Mouse (Mus musculus): ENCODE measurements around the gene Olfm2. TPM values are rescaled to one million over a fixed set of nuclear protein-coding genes. Genes with fewer than 3 reads are reported as not detected.

Gene Olfm2
- 100 to 1,000 TPM; 205 to 210 TPM for total RNA-seq (2021)
- long read RNA-seq, experiment 1, transcript Olfm2-203 (6 exons, 1,895 nt), result minor isoform, 21 of 313 reads
- long read RNA-seq, experiment 1, transcript Olfm2-204 (6 exons, 2,005 nt), result major isoform, 264 of 313 reads
- long read RNA-seq, experiment 1, partial matches to known transcripts, result 11 of 313 reads
- long read RNA-seq, experiment 1, other reads (novel, unspliced or antisense), result 16 of 313 reads
- long read RNA-seq, experiment 2, transcript Olfm2-203 (6 exons, 1,895 nt), result minor isoform, 23 of 280 reads
- long read RNA-seq, experiment 2, transcript Olfm2-204 (6 exons, 2,005 nt), result major isoform, 235 of 280 reads
- long read RNA-seq, experiment 2, partial matches to known transcripts, result 16 of 280 reads
- long read RNA-seq, experiment 2, other reads (novel, unspliced or antisense), result 6 of 280 reads

GRCm38 (mm10) chr9:20746017-20746660 lies at the start of gene Olfm2:
Gene Olfm2, minus strand, starts transcription at chr9:20746349.
- intact Hi-C loops (cut with DNase I), result no loop called here
- DNase-seq (ENCODE audit: low spot score in 2 of 2), result no peak

GRCm38 (mm10) chr9:20794108-20794806 lies 48.1 kb upstream of the Olfm2 start:
- intact Hi-C loops (cut with DNase I), result no loop called here
- DNase-seq (ENCODE audit: low spot score in 2 of 2), result peak; percentile 65 to 83

GRCm38 (mm10) chr9:20790345-20790744 lies 44.2 kb upstream of the Olfm2 start:
- DNase-seq (ENCODE audit: low spot score in 2 of 2), result no peak
- intact Hi-C loops (cut with DNase I), result no loop called here

GRCm38 (mm10) chr9:20789651-20790050 lies 43.5 kb upstream of the Olfm2 start:
- intact Hi-C loops (cut with DNase I), result no loop called here
- DNase-seq (ENCODE audit: low spot score in 2 of 2), result no peak

- intact Hi-C loops (cut with DNase I), result no loop called here
- DNase-seq (ENCODE audit: low spot score in 2 of 2), result no peak
Measured at GRCm38 (mm10) chr9:20787992-20788391, 41.8 kb upstream of the Olfm2 start.

- intact Hi-C loops (cut with DNase I), result no loop called here
- DNase-seq (ENCODE audit: low spot score in 2 of 2), result no peak
Measured at GRCm38 (mm10) chr9:20785055-20785454, 38.9 kb upstream of the Olfm2 start.

GRCm38 (mm10) chr9:20781286-20781685 lies 35.1 kb upstream of the Olfm2 start:
- intact Hi-C loops (cut with DNase I), result no loop called here
- no peak for DNase-seq (ENCODE audit: low spot score in 2 of 2)

- no peak for DNase-seq (ENCODE audit: low spot score in 2 of 2)
- intact Hi-C loops (cut with DNase I), result no loop called here
Measured at GRCm38 (mm10) chr9:20765274-20765673, 19.1 kb upstream of the Olfm2 start.

- DNase-seq (ENCODE audit: low spot score in 2 of 2), result no peak
- intact Hi-C loops (cut with DNase I), result no loop called here
Measured at GRCm38 (mm10) chr9:20763099-20763498, 16.9 kb upstream of the Olfm2 start.

GRCm38 (mm10) chr9:20762197-20762961 lies 16.2 kb upstream of the Olfm2 start:
- intact Hi-C loops (cut with DNase I), result no loop called here
- DNase-seq (ENCODE audit: low spot score in 2 of 2), result no peak

- no peak for DNase-seq (ENCODE audit: low spot score in 2 of 2)
- intact Hi-C loops (cut with DNase I), result no loop called here
Measured at GRCm38 (mm10) chr9:20761388-20761787, 15.2 kb upstream of the Olfm2 start.

GRCm38 (mm10) chr9:20760813-20761212 lies 14.7 kb upstream of the Olfm2 start:
- DNase-seq (ENCODE audit: low spot score in 2 of 2), result no peak
- intact Hi-C loops (cut with DNase I), result no loop called here

GRCm38 (mm10) chr9:20758896-20759295 lies 12.7 kb upstream of the Olfm2 start:
- intact Hi-C loops (cut with DNase I), result no loop called here
- DNase-seq (ENCODE audit: low spot score in 2 of 2), result no peak

- intact Hi-C loops (cut with DNase I), result no loop called here
- DNase-seq (ENCODE audit: low spot score in 2 of 2), result no peak
Measured at GRCm38 (mm10) chr9:20758243-20758642, 12.1 kb upstream of the Olfm2 start.

GRCm38 (mm10) chr9:20757087-20757955 lies 11.2 kb upstream of the Olfm2 start:
- intact Hi-C loops (cut with DNase I), result no loop called here
- peak in 1 of 2 experiments; percentile 54 for DNase-seq (ENCODE audit: low spot score in 2 of 2)

GRCm38 (mm10) chr9:20756081-20756700 lies 10.0 kb upstream of the Olfm2 start:
- intact Hi-C loops (cut with DNase I), result no loop called here

GRCm38 (mm10) chr9:20754335-20754734 lies 8.2 kb upstream of the Olfm2 start:
- intact Hi-C loops (cut with DNase I), result no loop called here
- no peak for DNase-seq (ENCODE audit: low spot score in 2 of 2)

More at GRCm38 (mm10) chr9:20756081-20756700, 10.0 kb upstream of the Olfm2 start:
- DNase-seq (ENCODE audit: low spot score in 2 of 2), result no peak

- DNase-seq (ENCODE audit: low spot score in 2 of 2), result no peak
- intact Hi-C loops (cut with DNase I), result no loop called here
Measured at GRCm38 (mm10) chr9:20751477-20752029, 5.4 kb upstream of the Olfm2 start.

Data from left cerebral cortex, postnatal 14 days (tissue).